Mouse (Mus musculus) left cerebral cortex, postnatal 14 days (tissue): ENCODE results near the gene Gm49380. TPM values are rescaled to one million over a fixed set of nuclear protein-coding genes. Genes with fewer than 3 reads are reported as not detected.

Source experiments
- DNase-seq, 2 experiments: peaks; one replicate each; pipeline ENCODE4 v3.0.0; 2021 to 2022; ENCODE audit warnings: low spot score in 2 of 2, mixed read lengths in 1 of 2
- intact Hi-C: fragments of 180-260 bp; cut with DNase I; formaldehyde crosslinking; loops from one replicate; pipeline ENCODE4 v1.15.1; 2025
- total RNA-seq, 2 experiments: library from RNA; stranded (reverse); gene quantifications; 2 replicates each; pipeline ENCODE4 v1.2.3; 2021

Gm49380 gene
- total RNA-seq, 2 experiments from 2014 or later: 0.25 to 0.37 TPM

- intact Hi-C loops: no loop called here
- peak; percentile 61 to 74 for DNase-seq
These were observed 34.1 kb downstream of the Gm49380 start for GRCm38 (mm10) chr9:44078955-44079756.

GRCm38 (mm10) chr9:44078136-44078797 lies 35.0 kb downstream of the Gm49380 start:
- DNase-seq: no peak
- intact Hi-C loops: no loop called here

- intact Hi-C loops: no loop called here
- DNase-seq: no peak
These were observed 35.9 kb downstream of the Gm49380 start for GRCm38 (mm10) chr9:44077266-44077910.

GRCm38 (mm10) chr9:44076764-44077120 lies 36.6 kb downstream of the Gm49380 start:
- peak; percentile 68 to 78 for DNase-seq
- intact Hi-C loops: no loop called here

GRCm38 (mm10) chr9:44075996-44076763 lies 37.1 kb downstream of the Gm49380 start:
- intact Hi-C loops: no loop called here

GRCm38 (mm10) chr9:44075276-44075995 lies 37.9 kb downstream of the Gm49380 start:
- intact Hi-C loops: no loop called here

More at GRCm38 (mm10) chr9:44075996-44076763, 37.1 kb downstream of the Gm49380 start:
- DNase-seq: no peak

GRCm38 (mm10) chr9:44074395-44075275 lies 38.7 kb downstream of the Gm49380 start:
- intact Hi-C loops: no loop called here
- no peak for DNase-seq

More at GRCm38 (mm10) chr9:44075276-44075995, 37.9 kb downstream of the Gm49380 start:
- no peak for DNase-seq

GRCm38 (mm10) chr9:44073115-44073514 lies 40.2 kb downstream of the Gm49380 start:
- no peak for DNase-seq
- intact Hi-C loops: no loop called here

- DNase-seq: no peak
- intact Hi-C loops: no loop called here
These were observed 40.7 kb downstream of the Gm49380 start for GRCm38 (mm10) chr9:44072599-44072915.

GRCm38 (mm10) chr9:44071914-44072598 lies 41.2 kb downstream of the Gm49380 start:
- intact Hi-C loops: no loop called here
- DNase-seq: peak in 1 of 2 experiments; percentile 46

- DNase-seq: no peak
- intact Hi-C loops: no loop called here
These were observed 42.5 kb downstream of the Gm49380 start for GRCm38 (mm10) chr9:44070844-44071231.

GRCm38 (mm10) chr9:44070113-44070843 lies 43.0 kb downstream of the Gm49380 start:
- no peak for DNase-seq

GRCm38 (mm10) chr9:44069252-44069651 lies 44.0 kb downstream of the Gm49380 start:
- DNase-seq: no peak
- intact Hi-C loops: loop anchor here (5.0 kb wide), 1 partner anchor 38 kb away; the partner anchor contains the start of gene C1qtnf5

More at GRCm38 (mm10) chr9:44070113-44070843, 43.0 kb downstream of the Gm49380 start:
- intact Hi-C loops: no loop called here

GRCm38 (mm10) chr9:44067960-44068330 lies 45.4 kb downstream of the Gm49380 start:
- no peak for DNase-seq
- intact Hi-C loops: loop anchor here (5.0 kb wide), 1 partner anchor 39 kb away; the partner anchor contains the start of gene C1qtnf5

- DNase-seq: no peak
- intact Hi-C loops: loop anchor here (5.0 kb wide), 1 partner anchor 40 kb away; the partner anchor contains the start of gene C1qtnf5
These were observed 45.9 kb downstream of the Gm49380 start for GRCm38 (mm10) chr9:44067241-44067959.

- intact Hi-C loops: loop anchor here (5.0 kb wide), 1 partner anchor 40 kb away; the partner anchor contains the start of gene C1qtnf5
- peak; percentile 100 for DNase-seq
These were observed 46.5 kb downstream of the Gm49380 start, which contains the start of gene Usp2 for GRCm38 (mm10) chr9:44066785-44067225. Usp2 (plus strand) TSS chr9:44067021.
